Mouse (Mus musculus) midbrain, postnatal 0 days (tissue): ENCODE data around the gene H1f0. TPM values are rescaled to one million over a fixed set of nuclear protein-coding genes. Genes with fewer than 3 reads are reported as not detected.

Source experiments
- ATAC-seq: fragments of 200-750 bp; cut with Nextera tagmentation; 2 replicates; pipeline ENCODE4 v1.8.0; 2017; ENCODE audit warnings: moderate number of reproducible peaks, mild to moderate bottlenecking, moderate TSS enrichment, moderate library complexity; ENCODE audit not compliant: low FRiP score
- DNase-seq: peaks from one replicate; pipeline ENCODE4 v3.0.0-alpha.2; 2015; ENCODE audit warnings: low spot score
- H3K27ac ChIP-seq: fragments of 300-500 bp; sonication (generic); 2 replicates; pipeline ENCODE4 v1.5.1; 2014; ENCODE audit warnings: low read depth, mild to moderate bottlenecking, low read length, mixed read lengths
- H3K27me3 ChIP-seq: fragments of 300-500 bp; sonication (generic); 2 replicates; pipeline ENCODE4 v1.6.1; 2014; ENCODE audit warnings: low read length, control low read depth, mixed read lengths; ENCODE audit not compliant: insufficient read depth
- H3K36me3 ChIP-seq: fragments of 300-500 bp; sonication (generic); 2 replicates; pipeline ENCODE4 v1.6.1; 2014; ENCODE audit warnings: low read length, control low read depth, mixed read lengths; ENCODE audit not compliant: insufficient read depth
- H3K4me1 ChIP-seq: fragments of 300-500 bp; sonication (generic); 2 replicates; pipeline ENCODE4 v1.6.1; 2014; ENCODE audit warnings: mild to moderate bottlenecking, control low read depth, antibody characterized with exemption, low read length, mixed read lengths; ENCODE audit not compliant: insufficient read depth
- H3K4me2 ChIP-seq: fragments of 300-500 bp; sonication (generic); 2 replicates; pipeline ENCODE4 v1.6.1; 2014; ENCODE audit warnings: low read depth, mild to moderate bottlenecking, low read length, mixed read lengths; ENCODE audit not compliant: poor library complexity, severe bottlenecking
- H3K4me3 ChIP-seq: fragments of 300-500 bp; sonication (generic); 2 replicates; pipeline ENCODE4 v1.5.1; 2014; ENCODE audit warnings: low read depth, mild to moderate bottlenecking, low read length, moderate library complexity
- H3K9ac ChIP-seq: fragments of 300-500 bp; sonication (generic); replicated peaks from 2 replicates; pipeline ENCODE4 v1.6.1; 2014; ENCODE audit warnings: mild to moderate bottlenecking, low read length, moderate library complexity, mixed read lengths; ENCODE audit not compliant: poor library complexity, severe bottlenecking
- H3K9me3 ChIP-seq: fragments of 300-500 bp; sonication (generic); 2 replicates; pipeline ENCODE4 v1.6.1; 2016; ENCODE audit warnings: low read length, control low read depth
- CTCF ChIP-seq: IDR thresholded peaks from 2 replicates; pipeline ENCODE4 v1.5.1; 2016; ENCODE audit warnings: antibody characterized with exemption, mild to moderate bottlenecking
- WGBS: fragments of 180-500 bp; shearing (Covaris S2); extraction: QIAGEN DNeasy Blood & Tissue Kit; methylation state at CpG from one replicate; pipeline ENCODE4 v1.1.7; 2014; 5-methylcytosine and 5-hydroxymethylcytosine counted together
- polyA plus RNA-seq: library from polyadenylated mRNA; unstranded; fragments of >200 nt; fragmentation: Nextera tagmentation; extraction: Ambion mirVana; gene quantifications from 2 replicates; pipeline ENCODE4 v1.2.1, GENCODE M21; 2015
- total RNA-seq: library from RNA; depleted of rRNA; stranded (reverse); fragments of >200 nt; gene quantifications from 2 replicates; pipeline ENCODE4 v1.2.3, GENCODE M21; 2014

Gene H1f0
- total and polyA plus RNA-seq, 2 experiments from 2014 or later = 132 to 144 TPM

DNA sequence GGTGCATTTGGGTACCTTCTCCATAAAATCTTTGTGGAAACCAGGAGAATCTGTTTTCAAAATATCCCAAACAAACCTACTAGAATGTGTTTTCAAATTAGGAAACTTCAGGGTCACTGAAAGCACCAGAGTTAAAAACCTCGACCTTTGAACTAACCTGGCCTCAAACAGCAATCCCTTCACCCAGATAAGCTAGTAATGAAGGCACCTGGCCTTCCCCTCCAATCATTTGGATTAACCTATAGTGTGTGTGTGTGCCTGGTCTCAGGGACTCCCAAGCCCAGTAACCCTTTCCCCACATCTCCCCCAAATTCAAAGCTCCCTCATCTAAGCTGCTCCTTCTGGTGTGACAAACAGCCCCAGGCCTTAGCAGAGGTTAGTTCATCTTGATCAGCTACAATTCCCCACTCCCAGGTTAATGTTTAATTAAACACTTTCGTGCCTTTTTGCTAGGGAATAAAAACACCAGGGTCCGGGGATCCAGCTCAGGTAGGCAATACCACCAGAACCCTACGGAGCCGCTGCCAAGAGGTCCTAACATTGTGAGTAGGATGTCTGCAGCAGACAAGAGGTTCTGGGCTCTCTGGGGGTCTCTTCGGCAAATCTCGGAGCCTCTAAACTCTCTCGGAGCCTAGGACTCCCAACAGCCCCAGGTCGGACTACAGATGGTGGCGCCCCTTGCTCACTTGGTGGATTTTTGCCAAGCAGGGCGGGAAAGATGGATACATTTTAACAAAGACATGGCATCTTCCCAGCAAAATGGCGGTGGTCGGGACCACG, 1.5 kb upstream of the H1f0 start:
- Histone ChIP-seq H3K36me3 (no peaks in the 10 kb centered on the region), H3K27me3 (no peaks in the 10 kb centered on the region), H3K27ac (no peak overlapping the region), H3K4me1 (peaks cover 10% of the 10 kb centered on the region), H3K4me3 (peak overlapping the region; percentile 74; the same call in 1 of the 2 replicates), H3K9ac (no peak overlapping the region), H3K9me3 (no peaks in the 10 kb centered on the region), H3K4me2 (peak overlapping the region; percentile 97)
- TF ChIP-seq CTCF = no peak
- DNase-seq (peak; percentile 68), ATAC-seq (no peak)
- 43% methylated on average over 14 of the region's 14 CpGs for WGBS

DNA sequence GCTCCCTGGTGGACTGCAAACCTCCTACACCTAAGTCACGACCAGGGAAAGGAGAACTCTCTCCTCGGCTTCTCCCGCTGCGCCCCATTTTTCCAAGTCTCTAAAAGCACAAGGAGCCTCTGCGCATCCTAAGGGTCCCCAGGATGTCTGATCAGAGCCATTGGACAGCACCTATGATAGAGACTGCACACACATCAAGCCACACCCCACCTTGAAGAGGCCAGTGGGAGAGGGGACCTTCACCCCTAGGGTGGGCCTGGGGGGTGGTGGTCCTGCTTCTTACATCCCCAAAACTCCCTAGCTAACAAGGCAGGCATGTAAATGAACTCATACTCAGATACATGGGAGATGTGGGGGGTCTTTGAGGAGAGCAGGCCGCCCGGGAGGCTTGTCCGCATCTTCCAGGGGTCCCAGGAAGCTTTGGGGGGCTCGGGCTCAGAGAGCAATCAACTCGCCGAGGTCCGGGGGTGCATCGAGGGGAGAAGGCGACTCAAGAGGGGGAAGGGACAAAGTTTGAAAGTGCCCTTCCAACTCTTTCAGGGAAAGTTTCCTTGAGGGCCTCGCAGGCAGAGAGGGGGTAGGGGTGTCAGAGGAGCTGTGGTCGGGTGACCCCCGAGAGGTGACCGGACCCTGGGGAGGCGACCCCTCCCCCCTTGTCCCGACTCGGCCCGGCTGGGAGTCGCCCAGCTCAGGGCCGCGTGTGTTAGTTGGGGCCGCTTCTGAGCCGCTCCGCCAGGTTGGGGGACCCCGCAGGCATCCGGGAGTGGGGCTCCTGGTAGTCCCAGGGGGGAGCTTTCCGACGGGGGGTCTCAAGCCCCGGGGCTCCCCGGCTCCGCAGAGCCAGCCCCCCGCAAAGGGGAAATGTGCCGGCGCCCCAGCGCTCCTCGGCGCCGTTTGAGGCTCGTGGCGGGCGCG, 702 bp upstream of the H1f0 start:
- peak overlapping the region; percentile 95 for H3K9ac ChIP-seq
- no peak for TF ChIP-seq CTCF
- H3K4me2 ChIP-seq = peak overlapping the region; percentile 97
- ATAC-seq = no peak
- no peak for DNase-seq
- H3K4me1 ChIP-seq = peaks cover 10% of the 10 kb centered on the region
- 7% methylated on average over 37 of the region's 46 CpGs for WGBS
- H3K4me3 ChIP-seq = peak overlapping the region; percentile 74
- H3K27ac ChIP-seq = peak overlapping the region; percentile 88
- H3K36me3 ChIP-seq = no peaks in the 10 kb centered on the region
- H3K27me3 ChIP-seq = no peaks in the 10 kb centered on the region
- no peaks in the 10 kb centered on the region for H3K9me3 ChIP-seq

GRCm38 (mm10) chr15:79028823-79029484, 704 bp downstream of the H1f0 start:
- DNase-seq (no peak), ATAC-seq (no peak)
- TF ChIP-seq CTCF = no peak
- no peaks in the 10 kb centered on the region for H3K9me3 ChIP-seq
- peaks cover 10% of the 10 kb centered on the region for H3K4me1 ChIP-seq
- no peaks in the 10 kb centered on the region for H3K27me3 ChIP-seq
- peak overlapping the region; percentile 74 for H3K4me3 ChIP-seq
- peak overlapping the region; percentile 95 for H3K9ac ChIP-seq
- H3K27ac ChIP-seq = peak overlapping the region; percentile 88; the same call in 1 of the 2 replicates
- H3K4me2 ChIP-seq = peak overlapping the region; percentile 97
- H3K36me3 ChIP-seq = no peaks in the 10 kb centered on the region
- WGBS = 24% methylated on average over 16 of the region's 16 CpGs

DNA sequence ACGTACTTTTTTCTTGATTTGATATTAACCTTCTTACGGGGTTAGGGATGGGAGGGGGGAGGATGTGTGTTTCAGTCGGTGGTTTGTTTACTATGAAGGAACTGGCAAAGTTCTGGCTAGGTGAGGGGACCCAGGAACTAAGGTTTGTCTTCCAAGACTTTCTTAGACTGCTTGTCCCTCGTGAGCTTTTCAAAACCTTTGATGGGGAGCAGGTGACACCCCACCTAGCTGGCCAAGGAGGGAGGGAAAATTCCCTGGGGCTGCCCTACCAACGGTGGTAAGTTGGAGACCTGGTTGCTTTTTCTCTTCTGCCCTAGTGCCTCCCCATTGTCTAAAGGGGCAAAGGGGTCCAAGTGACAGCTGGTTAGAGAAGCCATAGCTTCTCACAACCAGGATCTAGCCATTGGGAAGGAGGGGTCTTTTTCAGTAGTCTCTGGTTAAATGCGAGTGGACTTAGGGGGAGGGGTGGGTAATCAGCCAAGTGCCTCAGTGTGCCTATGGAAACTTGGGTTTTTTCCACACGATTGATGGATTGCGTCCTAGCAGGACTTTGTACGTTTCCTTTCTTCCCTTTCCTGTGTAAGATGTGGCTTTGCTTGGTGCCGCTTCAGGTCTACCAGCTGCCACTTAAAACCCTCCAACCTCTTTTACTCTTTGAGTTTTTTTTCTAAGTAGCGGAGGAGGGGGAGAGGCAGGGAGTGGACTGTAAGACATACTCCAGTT, 1.4 kb downstream of the H1f0 start:
- no peak overlapping the region; the same call in 1 of the 2 replicates for H3K27ac ChIP-seq

More for the DNA sequence above, 1.4 kb downstream of the H1f0 start:
- peak overlapping the region; percentile 74 for H3K4me3 ChIP-seq
- DNase-seq (peak; percentile 44), ATAC-seq (no peak)
- H3K4me1 ChIP-seq = peaks cover 10% of the 10 kb centered on the region
- peak overlapping the region; percentile 46; the same call in 1 of the 2 replicates for H3K9ac ChIP-seq
- no peaks in the 10 kb centered on the region for H3K27me3 ChIP-seq
- H3K4me2 ChIP-seq = peak overlapping the region; percentile 97
- H3K36me3 ChIP-seq = no peaks in the 10 kb centered on the region
- WGBS = 9% methylated on average over 11 of the region's 11 CpGs
- H3K9me3 ChIP-seq = no peaks in the 10 kb centered on the region
- TF ChIP-seq CTCF = no peak
